Mouse (Mus musculus): ENCODE measurements at regions not wholly inside any gene's neighbourhood (a gene's known extent, or its start where the extent isn't known, plus 50 kb on each side); places are given as distances from the start of the nearest gene placed in this dataset.

GRCm38 (mm10) chr15:62218346-62219080 is 1295.7 kb upstream of the A1bg start:
- no peak for TF ChIP-seq CTCF (IDR thresholded peaks at IDR 0.05; ENCODE audit: low read depth, low read length)
- no peak for TF ChIP-seq POLR2A (IDR thresholded peaks at IDR 0.05; ENCODE audit: insufficient read depth, low read length)
